Mouse (Mus musculus) layer of hippocampus, postnatal 25 days (tissue): ENCODE data around the gene Arhgap17. TPM values are rescaled to one million over a fixed set of nuclear protein-coding genes. Genes with fewer than 3 reads are reported as not detected.

Experiments
- DNase-seq, 2 experiments: peaks; one replicate each; pipeline ENCODE4 v3.0.0; 2022; ENCODE audit warnings: mixed read lengths in 2 of 2, low spot score in 1 of 2; ENCODE audit errors: extremely low spot score in 1 of 2
- total RNA-seq, 2 experiments: library from RNA; stranded (reverse); gene quantifications; 2 replicates each; pipeline ENCODE4 v1.2.3; 2021

Gene Arhgap17
- total RNA-seq, 2 experiments from 2014 or later, result 22.8 to 32.6 TPM

GRCm38 (mm10) chr7:123370700-123371099 lies 985 bp upstream of the Arhgap17 start:
- DNase-seq, result no peak

DNA sequence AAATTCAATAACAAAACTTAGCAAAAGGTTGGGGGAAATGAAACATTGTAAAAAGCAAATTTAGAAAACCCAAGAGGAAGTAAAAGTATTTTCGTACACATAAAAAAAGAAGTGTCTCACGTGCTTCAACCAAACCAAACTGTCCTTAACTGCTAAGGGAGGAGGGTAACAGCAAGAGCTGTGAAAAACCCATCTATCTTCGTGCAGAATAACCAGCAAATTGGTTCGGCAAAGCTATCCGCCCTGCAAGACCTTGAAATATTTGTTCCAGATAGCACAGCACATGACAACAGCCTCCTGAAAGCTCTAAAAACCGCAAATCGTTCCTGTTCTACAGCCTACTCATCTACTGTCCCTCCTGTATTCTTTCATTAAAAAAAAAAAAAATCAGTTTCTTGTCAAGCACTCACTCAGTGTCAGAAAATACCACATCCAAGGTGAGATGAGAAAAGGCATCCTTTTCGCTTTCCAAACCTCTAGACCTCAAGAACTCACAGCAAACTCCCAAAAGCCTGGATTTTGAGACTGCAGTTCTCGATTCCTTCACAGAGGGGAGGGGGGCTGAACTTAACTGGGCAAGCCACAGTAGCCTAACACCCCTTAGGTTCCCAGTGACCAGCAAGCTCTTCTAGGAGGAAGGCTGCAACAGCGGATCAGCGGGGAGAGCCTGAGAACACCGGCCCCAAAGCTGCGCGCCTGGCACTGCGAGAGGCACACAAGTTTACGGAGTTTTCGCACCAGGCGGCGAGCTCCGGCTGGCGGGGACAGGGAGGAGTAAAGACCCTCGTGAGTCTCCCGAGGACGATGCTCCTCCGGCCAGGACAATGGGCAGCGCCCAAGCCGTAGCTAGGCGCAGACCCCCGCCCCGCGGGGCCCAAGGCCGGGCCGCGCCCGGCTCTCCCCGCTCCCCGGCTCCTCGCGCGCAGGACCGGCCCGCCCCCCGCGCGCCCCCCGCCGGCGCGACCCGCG lies 653 bp downstream of the Arhgap17 start:
- DNase-seq, result peak; percentile 42 to 44

DNA sequence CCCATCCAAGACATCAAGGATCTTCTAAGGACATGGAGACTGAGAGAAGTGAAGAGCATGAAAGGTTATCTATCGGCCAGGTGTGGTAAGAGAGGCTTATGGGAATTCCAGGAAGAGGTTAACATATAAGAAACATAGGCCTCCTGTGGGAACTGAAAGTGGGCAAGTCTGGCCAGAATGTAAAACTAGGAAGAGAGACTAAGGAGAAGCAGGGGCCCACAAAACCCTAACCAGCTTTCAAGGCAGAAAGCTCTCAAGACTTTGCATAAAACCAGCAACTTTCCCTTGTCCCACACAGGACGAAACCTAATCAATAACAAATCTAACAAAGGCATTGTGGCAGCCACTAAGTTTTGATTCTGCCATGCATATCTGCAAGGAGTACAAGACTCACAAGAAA lies 1.5 kb downstream of the Arhgap17 start:
- no peak for DNase-seq

GRCm38 (mm10) chr7:123367218-123368150 lies 2.2 kb downstream of the Arhgap17 start:
- no peak for DNase-seq

- no peak for DNase-seq
Observed at GRCm38 (mm10) chr7:123366806-123367205, 2.9 kb downstream of the Arhgap17 start.

GRCm38 (mm10) chr7:123365876-123366741 lies 3.6 kb downstream of the Arhgap17 start:
- DNase-seq, result no peak

DNA sequence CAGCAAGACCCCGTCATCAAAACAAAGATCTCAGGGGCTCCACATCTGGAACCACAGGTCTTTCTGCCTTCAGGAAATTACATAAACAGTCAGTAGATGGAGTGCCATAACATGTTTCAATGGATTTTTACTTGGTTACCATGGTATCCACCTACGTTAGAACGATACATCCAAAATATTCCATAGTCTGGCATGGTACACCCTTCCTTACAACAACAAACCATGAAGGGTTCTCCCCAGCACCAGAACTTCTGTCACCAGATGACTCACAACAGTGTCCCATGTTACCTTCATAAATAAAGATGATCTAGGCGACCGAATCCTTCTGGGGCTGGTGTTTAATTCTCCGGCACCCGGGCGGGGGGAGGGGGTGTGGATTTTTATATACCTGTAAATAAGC lies 5.7 kb downstream of the Arhgap17 start:
- no peak for DNase-seq

DNA sequence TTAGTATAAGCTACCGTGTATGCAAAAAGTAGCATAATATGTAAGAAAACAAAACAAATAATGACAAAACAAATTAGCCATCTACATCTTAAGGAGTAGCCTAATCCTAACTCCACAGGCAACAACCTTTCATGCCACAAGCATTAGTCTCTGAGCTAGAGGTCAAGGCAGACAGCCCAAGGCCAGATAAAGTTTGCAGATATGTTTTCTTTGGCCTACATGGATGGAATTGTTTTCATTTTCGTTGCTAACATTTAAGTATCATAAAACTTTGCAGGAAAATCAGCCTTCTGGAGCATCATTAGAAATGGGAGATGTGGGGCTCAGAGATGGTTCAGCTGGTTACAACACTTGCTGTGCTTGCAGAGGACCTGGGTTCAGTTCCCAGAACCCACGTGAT lies 6.9 kb downstream of the Arhgap17 start:
- DNase-seq, result no peak

- DNase-seq, result no peak
Observed at GRCm38 (mm10) chr7:123361229-123361980, 8.3 kb downstream of the Arhgap17 start.

DNA sequence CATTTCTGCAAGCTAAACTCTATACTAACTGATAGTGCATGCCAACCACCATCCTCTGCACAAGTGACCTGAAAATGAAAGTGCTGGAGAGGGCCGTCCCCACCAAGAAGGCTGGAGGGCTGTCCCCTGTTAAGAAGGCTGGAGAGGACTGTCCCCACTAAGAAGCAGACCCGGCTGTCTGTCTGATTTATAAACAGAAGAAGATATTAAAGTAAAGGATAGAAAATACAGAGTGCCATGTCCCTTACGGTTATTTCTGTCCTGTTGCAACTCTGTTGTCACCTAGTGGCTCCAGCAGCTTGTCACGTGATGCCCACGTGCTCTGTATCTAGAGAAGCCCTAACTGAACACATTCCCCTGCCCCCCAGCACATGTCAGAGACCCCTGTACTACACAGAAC lies 9.5 kb downstream of the Arhgap17 start:
- DNase-seq, result no peak

DNA sequence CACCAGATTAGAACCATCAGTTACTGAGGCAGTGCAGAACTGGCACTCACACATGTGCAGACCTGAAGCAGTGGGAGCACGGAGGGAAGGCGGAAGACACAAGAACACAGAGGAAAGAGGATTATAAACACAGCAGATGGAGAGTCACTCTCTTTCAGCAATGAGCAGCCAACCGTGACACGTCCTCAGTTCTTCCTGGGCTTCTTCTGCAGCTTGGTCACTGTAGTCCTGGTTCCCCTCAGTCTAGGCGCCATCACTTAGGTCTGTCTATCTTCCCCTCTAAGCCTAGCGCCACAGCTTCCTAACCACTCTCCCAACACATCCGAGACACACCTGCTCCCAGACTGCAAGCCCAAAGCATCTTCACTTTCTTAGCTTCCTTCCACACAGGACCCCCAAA lies 10.6 kb downstream of the Arhgap17 start:
- DNase-seq, result no peak

- DNase-seq, result no peak
Observed at GRCm38 (mm10) chr7:123356158-123356557, 13.6 kb downstream of the Arhgap17 start.

DNA sequence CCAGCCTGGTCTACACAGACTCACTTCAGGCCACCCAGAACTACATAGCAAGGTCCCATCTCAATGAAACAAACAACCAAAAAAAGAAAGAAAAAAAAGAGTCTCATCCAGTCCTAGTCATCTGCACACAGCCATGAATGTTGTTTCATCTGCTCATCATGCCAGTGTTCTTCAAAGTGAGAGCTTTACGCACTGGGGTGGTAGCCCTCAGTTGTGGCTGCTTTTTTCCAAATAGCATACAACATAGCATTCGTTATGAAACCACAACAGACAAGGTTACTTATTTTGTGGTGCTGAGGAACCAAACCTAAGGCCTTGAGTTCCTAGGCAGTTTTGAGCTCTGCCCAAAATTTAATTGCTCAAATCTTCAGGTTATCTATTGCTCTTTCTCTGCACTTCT lies 14.9 kb downstream of the Arhgap17 start:
- no peak for DNase-seq

- no peak for DNase-seq
Observed at GRCm38 (mm10) chr7:123354392-123354791, 15.3 kb downstream of the Arhgap17 start.

DNA sequence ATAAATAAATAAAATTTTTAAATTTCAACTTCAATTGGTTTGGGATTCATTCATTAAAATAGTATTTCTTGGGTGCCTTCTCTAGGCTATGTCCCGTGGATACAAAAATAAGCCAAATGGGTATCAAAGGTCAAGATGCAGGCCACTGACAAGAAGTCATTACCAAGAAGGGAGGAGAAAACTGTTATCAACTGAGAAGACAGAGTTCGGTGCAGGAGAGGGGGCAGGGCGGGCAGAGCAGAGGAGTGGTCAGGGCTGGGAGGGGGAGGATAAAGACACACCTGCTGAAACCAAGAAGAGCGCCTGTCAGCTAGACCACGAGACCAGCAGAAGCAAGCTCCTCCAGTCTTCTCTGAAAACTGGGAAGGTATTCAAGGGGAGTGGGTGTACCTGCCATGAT lies 15.8 kb downstream of the Arhgap17 start:
- no peak for DNase-seq

DNA sequence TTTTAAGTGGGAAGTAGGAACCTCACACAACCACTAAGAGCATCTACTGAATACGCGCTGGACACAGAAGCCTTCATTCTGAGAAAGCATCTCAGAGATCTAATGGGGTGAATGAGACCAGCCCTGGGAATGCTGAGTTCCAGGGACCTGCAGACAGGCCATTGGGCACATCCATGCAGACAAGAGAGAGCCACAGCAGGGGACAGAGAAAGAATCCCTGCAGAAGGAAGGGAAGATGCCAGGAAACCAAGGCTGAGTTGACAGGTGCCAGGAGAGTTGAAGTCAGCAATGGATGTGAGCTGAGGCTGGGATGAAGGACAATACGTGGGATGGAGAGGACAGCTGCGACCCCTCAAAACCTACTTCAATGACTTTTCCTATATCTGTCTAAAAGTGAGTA lies 16.6 kb downstream of the Arhgap17 start:
- no peak for DNase-seq

GRCm38 (mm10) chr7:123350243-123350642 lies 19.5 kb downstream of the Arhgap17 start:
- no peak for DNase-seq

- DNase-seq, result no peak
Observed at GRCm38 (mm10) chr7:123349813-123350212, 19.9 kb downstream of the Arhgap17 start.

GRCm38 (mm10) chr7:123346631-123347290 lies 23.0 kb downstream of the Arhgap17 start:
- no peak for DNase-seq
